Mouse (Mus musculus) hematopoietic stem cell, adult 5-6 weeks (primary cell): ENCODE measurements around the gene Sik1. TPM values are rescaled to one million over a fixed set of nuclear protein-coding genes. Genes with fewer than 3 reads are reported as not detected.
A peak's percentile ranks its signal among the peaks of the same experiment; 100 is the strongest.

Source experiments
- ATAC-seq, 2 experiments: fragments of 125-278 bp in 1 of 2; replicated peaks in 1 of 2; 2 replicates each; pipeline ENCODE4 v1.8.0; 2016 to 2017; ENCODE audit warnings: inconsistent platforms in 2 of 2, mild to moderate bottlenecking in 2 of 2, moderate number of reproducible peaks in 2 of 2, low read depth in 1 of 2, moderate TSS enrichment in 1 of 2; ENCODE audit not compliant: low FRiP score in 2 of 2, poor library complexity in 2 of 2, severe bottlenecking in 2 of 2, insufficient read depth in 1 of 2, low TSS enrichment in 1 of 2
- total RNA-seq: library from RNA; stranded (forward); fragments of 172-1452, 232-1000 nt; gene quantifications from 2 replicates; pipeline ENCODE4 v1.2.3, GENCODE M21; 2017

The Sik1 gene
- total RNA-seq, 1 experiment from 2014 or later, result 203 TPM

DNA sequence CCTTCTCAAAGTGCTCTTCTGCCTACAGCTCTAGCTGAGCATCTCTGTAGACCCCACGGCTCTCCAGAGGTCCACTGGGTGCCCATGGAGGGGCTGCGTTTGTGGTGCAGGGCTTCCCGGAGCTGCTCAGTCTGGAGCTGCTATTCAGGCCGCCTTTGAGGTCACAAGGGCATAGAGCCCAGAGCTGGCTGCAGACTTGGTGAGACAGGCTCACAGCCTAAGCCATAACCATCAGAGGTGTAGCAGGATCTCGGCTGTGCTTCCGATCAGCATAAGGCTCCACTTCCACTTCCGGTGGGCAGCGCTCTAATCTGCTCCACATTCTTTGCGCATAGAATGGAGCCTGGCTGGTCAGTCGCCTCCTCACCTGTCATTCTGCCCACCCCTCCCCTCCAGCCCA, 23.8 kb upstream of the Sik1 start:
- no peak for ATAC-seq

DNA sequence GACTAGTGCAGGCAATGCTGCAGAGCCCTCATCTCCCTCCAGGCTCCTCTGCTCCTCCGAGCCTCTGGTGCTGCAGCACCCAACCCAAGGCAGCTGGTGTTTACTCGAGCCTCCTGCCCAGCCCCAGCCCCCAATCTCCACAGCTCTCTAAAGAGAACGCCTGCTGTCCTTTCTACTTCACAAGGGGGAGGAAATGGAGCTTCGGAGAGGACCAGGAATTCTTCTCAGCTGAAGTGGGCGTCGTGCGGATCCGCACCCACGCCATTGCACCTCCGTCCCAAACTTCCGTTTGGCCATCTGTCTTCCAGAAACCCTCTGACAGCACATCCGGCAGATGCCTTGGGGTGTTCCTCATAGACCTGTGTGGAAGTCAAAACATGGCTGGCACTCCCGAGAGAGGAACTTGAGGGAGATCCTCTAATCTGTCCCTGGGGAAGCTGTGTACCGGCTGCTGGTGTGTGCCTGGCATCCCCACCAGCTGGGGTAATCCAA, 22.1 kb upstream of the Sik1 start:
- no peak for ATAC-seq

DNA sequence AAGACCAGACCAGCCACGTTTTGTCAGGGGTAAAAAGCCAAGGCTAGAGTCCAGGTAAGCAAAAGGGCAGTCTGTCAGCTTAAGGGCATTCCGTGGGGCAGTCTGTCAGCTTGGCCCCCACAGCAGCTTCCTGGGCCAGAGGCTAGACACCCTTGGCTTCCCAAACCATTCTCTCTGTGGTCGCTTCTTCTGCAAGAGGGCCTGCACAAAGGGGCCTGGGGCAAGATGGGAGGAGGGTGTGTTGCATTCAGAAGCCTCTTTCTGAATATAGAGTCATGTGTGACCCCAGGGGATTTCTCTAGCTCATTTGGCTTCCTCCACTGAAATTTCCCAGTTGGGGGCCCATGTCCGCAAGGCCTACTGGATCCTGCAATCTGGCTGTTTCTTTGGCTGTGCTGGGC, 21.6 kb upstream of the Sik1 start:
- no peak for ATAC-seq

DNA sequence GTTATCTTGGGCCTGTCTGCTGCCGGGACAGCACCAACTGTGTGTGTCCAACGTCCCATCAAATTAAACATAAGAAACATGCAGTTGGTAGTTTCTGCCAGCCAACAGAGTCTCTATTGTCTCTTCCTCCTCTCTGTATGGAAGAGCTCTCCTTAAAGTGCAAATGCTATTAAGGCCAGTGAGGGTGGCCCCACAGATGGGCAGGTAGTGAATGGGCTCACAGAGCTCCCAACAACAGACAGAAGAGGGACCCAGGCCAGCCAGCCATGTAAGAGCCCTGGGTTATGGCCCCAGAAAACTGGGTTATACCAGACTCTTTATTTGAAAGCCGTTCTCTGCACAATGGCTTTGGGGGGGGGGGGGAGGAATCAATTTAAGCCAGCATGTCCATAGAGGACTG, 21.2 kb upstream of the Sik1 start:
- ATAC-seq, result no peak

DNA sequence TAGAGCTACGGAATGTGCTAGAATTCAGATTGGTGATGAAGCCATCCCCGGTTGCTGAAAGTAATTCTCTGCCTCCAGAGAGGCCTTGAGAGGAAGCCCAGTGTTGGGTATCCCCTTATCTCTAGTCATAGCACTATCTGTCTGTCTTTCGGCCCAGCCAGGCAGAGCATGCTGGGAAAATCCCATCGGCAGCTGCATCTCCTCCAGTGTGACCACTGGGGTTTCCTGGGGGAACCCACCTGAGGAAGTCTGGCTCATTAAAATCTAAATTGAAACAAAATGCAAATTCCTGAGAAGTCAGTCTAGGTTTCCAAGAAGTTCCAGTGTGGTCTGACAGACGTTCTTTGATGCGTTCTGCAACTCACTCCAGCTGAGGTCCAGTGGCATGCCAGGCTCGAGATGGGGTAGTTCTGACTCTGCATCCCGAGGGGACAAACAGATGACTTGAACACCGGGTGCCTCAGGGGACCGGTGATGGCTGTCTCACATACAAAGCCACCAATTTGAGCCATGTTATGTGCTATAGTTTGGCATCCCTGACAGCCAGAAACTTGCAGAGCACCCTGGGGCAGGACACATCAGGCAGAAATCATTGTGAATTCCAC, 19.8 kb upstream of the Sik1 start:
- no peak for ATAC-seq

DNA sequence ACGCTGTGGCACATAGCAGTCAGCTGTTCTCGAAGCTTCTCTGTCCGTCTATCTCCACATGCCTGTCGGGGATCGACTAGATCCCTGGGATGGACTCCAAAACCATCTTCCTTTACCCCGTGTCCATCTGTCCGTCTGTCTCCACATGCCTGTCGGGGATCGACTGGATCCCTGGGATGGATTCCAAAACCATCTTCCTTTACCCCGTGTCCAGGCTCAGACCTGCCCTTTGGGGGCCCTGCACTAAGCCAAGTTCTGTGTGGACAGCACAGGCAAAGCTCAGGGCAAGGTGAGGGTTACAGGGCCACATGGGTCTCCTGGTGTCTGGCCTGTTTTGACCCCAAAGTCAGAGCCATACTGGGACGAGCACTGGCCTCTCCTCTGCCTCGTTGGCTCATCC, 19.1 kb upstream of the Sik1 start:
- no peak for ATAC-seq

DNA sequence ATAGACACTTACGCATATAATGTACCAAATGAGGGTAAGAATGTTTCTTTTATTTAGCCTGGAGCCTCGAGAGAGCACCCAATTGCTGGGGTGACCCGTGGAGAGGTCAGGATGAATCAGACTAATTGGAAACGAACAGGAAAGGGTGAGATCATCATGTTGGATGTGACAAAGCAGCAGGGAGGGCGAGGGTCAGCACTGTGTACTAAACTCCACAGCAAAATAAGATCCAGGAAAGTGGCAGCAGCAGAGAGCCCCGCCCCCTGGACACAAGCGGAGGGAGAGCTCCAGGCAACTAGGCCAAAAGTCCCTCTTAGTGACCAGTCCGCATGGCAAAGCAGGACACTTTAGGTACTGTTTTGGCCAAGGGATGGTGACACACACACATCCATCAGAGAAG, 18.4 kb upstream of the Sik1 start:
- ATAC-seq, result no peak

DNA sequence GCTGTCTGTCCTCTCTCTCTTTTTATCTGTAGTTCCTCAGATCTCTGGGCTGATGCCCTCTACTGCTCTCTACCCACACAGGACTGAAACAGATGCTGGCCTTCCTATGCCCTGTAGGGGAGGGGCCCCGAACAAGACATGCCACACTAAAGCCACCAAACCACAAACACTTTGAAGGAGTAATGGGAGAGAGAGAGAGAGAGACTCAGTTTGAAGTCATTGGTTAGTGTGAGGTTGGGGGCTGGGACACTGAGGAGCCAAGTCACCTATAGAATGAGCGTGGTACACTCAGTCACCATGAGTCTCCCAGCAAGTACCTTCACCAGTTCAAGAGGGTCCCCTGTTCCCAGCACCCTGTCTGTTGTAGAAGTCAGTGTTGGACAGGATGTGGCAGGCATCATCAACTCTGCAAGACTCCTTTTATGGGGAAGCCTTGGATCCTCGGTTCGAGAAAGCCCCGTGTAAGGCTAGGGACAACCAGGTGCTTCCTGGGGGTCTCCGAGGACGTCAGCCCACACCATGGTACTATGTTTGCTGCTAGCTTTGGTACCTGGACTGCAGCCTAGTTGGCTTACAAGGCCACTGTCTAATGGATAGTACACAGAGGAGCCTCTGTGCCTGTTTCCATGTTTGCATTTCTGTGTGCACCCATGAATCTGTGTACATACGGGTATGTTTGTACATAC, 17.7 kb upstream of the Sik1 start:
- no peak for ATAC-seq

DNA sequence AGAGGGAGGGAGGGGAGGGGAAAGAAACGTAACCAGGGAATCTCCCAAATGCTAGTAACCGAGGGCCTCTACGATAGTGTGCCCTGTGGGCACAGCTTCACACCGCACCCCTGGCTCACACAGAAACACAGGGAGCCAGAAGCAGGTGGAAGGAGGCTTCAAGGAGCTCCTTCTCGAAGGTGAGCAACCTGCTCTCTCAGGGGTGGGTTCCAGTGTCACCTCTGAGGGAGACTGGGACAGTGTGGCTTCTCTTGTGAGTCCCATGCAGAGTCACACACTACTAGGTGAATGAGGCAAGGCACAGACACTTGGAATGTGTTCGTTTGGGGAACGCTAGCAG, 17.2 kb upstream of the Sik1 start:
- ATAC-seq, result no peak

DNA sequence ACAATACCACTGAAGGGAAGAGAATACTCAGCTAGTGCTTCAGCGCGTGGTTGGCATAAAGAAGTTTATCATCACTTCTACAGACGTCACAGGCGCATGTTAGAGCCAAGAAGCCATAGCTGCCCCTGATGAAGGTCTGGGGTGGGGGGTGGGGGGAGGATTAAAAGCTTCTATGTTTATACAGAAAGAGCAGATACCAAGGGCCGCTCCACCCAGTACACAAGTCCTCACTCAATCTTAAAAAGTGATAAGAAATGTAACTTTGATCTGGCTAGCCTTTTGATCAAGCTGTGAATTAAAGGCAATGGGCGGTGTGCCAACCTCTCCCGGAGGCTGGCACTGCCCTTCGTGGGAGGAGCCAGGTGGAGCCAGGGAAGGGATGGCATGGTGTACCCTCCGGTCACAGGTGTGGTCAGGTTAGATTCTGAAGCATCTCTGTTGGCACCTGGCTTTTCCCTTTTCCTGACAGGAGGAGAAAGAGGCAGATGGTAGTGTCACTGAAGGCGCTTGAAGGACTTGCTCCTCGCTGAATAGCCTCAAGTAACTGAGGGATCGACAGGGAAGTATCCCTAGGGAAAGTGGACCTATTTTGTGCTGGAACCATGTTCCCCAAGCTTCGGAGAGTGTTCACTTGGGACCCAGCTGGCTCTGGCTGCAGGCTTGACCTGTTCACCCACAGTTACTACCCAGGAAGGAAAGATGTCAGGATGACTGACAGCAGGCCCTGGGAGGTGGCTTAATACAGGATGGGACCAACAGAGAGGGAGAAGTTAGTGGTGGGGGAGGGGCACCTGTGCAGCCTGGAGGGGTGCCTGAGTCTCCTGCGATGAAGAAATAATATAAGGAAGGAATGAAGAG, 16.6 kb upstream of the Sik1 start:
- ATAC-seq, result no peak

DNA sequence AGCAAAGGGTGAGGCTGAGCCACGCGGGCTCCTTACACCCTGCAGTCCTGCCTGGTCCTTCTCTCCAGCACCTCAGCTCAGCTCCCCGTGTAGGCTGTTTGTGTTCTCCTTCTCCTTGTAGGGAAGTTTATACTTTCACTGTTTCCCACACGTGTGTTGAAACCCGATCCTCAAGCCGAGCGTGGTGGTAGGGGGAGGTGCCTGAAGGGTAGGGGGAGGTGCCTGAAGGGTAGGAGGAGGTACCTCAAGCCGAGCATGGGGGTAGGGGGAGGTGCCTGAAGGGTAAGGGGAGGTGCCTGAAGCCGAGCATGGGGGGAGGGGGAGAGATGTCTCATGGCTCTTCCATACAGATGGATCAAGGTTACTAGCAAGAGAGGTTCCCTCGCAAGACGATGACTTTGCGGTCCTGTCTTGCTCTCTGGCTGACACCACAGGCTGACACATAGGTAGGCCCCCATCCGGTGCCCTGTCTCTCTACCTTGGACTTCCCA, 15.4 kb upstream of the Sik1 start:
- ATAC-seq, result peak; percentile 58 to 70

DNA sequence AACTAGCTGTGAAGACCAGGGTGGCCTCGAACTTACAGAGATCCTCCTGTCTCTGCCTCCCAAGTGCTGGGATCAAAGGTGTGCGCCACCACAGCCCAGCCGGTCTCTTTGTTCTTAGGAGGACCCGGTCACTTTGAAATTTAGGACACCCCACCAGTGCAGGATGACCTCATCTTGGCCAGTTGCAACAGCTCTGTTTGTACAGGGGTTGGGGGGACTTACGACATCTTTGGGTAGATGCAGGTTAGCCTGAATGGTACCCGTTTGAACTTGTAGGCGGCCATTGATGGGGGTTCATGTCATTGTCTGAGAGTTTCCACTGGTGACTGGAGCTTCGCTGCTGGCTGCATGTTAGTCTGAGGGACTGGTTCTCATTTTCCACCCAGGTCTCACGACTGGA, 14.8 kb upstream of the Sik1 start:
- peak in 1 of 2 experiments; percentile 6; a peak in 1 of 4 replicates for ATAC-seq

DNA sequence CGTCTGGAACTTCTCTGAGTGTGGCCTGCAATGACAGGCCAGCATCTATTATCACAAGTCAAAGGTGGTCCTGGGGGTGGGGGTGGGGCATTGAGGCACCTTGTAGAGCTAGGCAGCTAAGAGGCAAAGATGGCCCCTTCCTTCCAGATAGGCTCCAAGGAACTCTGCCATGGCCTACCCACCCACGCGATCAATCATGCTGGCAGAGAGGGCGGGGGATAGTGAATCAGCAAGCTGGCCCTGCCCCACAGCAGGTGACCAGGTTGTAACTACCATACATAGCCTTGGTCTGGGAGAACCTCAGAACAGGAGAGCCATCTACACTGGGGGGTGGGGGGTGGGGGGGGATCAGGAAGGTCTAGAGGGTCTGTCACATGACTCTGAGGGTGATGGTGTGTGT, 12.5 kb upstream of the Sik1 start:
- no peak for ATAC-seq

DNA sequence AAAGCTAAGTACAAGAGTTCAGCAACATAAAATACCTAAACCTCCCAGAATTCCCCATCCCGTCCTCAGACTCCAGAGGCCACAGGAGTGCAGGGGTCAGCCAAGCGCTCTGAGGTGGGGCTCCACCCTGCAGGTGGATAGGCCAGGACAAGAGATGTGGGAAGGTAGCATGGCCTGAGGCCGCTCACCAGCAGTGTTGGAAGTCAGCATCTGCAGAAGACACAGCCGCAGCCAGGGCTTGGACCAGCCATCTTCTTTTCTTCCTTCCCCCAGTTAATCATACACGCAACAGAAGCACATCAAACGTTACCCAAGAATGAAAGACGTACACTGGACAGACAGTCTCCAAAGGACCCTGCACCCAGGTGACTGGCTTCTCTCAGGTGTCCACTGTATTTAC, 11.5 kb upstream of the Sik1 start:
- no peak for ATAC-seq

DNA sequence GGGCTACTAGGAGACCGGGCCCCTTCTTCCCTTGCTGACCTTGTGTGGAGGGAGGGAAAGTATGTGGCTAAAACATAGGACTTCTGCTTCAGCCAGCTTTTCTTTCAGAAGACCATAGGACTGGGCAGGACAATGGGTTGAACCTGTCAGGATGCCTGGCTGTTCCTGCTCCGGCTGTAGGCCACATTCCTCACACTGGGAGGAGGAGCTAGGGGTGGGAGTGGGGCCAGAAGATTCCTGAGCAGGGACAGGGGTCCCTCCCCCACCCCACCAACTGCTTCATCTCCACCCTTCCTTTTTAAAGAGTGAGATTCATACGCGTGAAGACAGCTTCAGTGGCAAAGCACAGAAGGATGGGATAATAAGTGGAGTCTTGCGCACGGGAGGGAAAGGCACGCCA, 10.0 kb upstream of the Sik1 start:
- no peak for ATAC-seq

DNA sequence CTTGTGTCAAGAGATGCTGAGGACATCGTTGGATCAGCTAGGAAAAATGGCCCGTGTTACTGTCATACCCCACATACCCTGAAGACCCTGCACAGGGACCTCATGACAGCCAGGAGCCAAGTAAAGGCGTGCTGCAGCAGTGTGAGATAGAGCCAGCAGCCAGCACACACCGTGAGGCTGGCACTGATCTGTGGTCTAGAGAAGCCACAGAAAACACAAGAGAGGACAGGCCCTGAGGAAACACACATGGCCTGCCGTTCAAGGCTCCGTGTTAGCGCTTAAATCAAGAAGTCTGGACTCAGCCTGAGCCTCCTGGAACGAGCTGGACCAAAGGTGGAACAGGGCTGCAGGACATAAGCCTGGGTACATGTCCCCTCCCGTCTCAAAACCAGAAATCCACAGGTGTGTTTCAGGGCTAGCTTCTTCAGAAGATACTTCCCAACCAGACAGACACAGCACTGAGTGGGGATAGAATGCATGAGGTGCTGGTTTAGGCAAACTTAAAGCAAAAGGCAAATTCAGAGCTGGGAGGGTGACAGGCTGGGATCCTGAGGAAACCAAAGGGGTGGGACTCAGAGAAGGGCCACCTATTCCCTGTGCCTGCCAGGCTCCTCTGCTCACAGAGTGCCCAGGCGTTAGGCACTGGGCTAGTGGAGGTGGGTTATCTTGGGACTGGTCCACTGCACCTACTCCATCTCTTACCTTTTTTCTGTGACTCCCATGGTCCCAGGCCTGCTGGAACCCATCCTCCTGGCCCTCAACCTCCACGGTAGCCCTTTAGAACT, 9.3 kb upstream of the Sik1 start:
- peak; percentile 12 to 54; a peak in 2 of 4 replicates for ATAC-seq

DNA sequence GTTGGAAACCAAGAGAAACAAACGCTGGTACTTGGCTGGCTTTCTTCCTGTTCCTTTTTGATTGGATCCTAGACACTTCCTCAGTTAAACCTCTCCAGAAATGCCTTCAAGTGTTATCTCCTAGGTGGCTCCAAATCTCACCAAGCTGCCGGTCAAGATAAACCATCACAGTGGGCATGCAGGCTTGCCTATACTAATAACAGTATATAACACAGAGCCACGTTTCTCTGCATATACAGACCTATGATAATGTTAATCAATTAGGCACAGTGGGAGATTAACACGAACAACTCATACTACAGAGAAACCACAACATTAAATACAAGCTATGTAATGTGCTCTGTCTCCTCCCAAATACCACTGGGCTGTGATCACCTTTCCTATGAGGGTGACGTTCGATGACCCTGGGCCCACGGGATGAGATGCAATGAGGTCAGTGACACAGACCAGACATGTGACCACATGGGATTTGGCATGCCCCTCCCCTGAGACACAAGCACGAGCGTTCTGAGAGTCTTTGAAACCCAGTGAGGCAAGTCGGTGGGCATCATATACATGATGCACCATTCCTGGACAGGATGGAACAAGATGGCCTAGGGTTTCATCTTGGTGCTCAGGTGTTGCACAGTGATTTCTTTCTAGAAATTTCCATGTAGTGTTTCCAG, 7.7 kb upstream of the Sik1 start:
- ATAC-seq, result no peak
